Mouse (Mus musculus) adrenal gland, adult 8-10 months (tissue): ENCODE results near the gene Eftud2. TPM values are rescaled to one million over a fixed set of nuclear protein-coding genes. Genes with fewer than 3 reads are reported as not detected.
A peak's percentile ranks its signal among the peaks of the same experiment; 100 is the strongest.

Source experiments
- DNase-seq: peaks from one replicate; pipeline ENCODE4 v3.0.0; 2022
- total RNA-seq, 4 experiments: library from RNA; stranded (reverse); gene quantifications; 2 replicates each; pipeline ENCODE4 v1.2.4; 2022

Eftud2 gene
- total RNA-seq, 4 experiments from 2014 or later = 62.2 to 95.9 (median 82.0) TPM

- no peak for DNase-seq
Observed at GRCm38 (mm10) chr11:102879558-102879957, 1.2 kb downstream of the Eftud2 start.

- DNase-seq = no peak
Observed at GRCm38 (mm10) chr11:102874801-102875334, 5.9 kb downstream of the Eftud2 start.

- DNase-seq = no peak
Observed at GRCm38 (mm10) chr11:102864272-102864671, 16.5 kb downstream of the Eftud2 start.

GRCm38 (mm10) chr11:102859933-102860332 lies 20.9 kb downstream of the Eftud2 start:
- no peak for DNase-seq

- DNase-seq = no peak
Observed at GRCm38 (mm10) chr11:102858951-102859350, 21.8 kb downstream of the Eftud2 start.

GRCm38 (mm10) chr11:102855941-102856340 lies 24.8 kb downstream of the Eftud2 start:
- no peak for DNase-seq

- no peak for DNase-seq
Observed at GRCm38 (mm10) chr11:102853760-102854159, 27.0 kb downstream of the Eftud2 start.

- peak; percentile 67 for DNase-seq
Observed at GRCm38 (mm10) chr11:102851883-102852282, 28.9 kb downstream of the Eftud2 start.

- DNase-seq = no peak
Observed at GRCm38 (mm10) chr11:102845926-102846325, 34.9 kb downstream of the Eftud2 start.

- no peak for DNase-seq
Observed at GRCm38 (mm10) chr11:102838616-102839150, 42.1 kb downstream of the Eftud2 start.

- DNase-seq = no peak
Observed at GRCm38 (mm10) chr11:102838126-102838525, 42.7 kb downstream of the Eftud2 start.

- no peak for DNase-seq
Observed at GRCm38 (mm10) chr11:102837385-102837784, 43.4 kb downstream of the Eftud2 start.

GRCm38 (mm10) chr11:102836146-102836545 lies 44.6 kb downstream of the Eftud2 start:
- no peak for DNase-seq

- DNase-seq = no peak
Observed at GRCm38 (mm10) chr11:102835549-102835948, 45.2 kb downstream of the Eftud2 start, which contains the start of gene Higd1b. Gene Higd1b (plus strand): TSS chr11:102835849.

GRCm38 (mm10) chr11:102834219-102834618 lies 46.6 kb downstream of the Eftud2 start:
- DNase-seq = no peak

- no peak for DNase-seq
Observed at GRCm38 (mm10) chr11:102832700-102833297, 48.0 kb downstream of the Eftud2 start.

- peak; percentile 63 for DNase-seq
Observed at GRCm38 (mm10) chr11:102830276-102830675, 50.5 kb downstream of the Eftud2 start.

GRCm38 (mm10) chr11:102827097-102827496 lies 53.7 kb downstream of the Eftud2 start:
- DNase-seq = no peak

GRCm38 (mm10) chr11:102826476-102826875 lies 54.3 kb downstream of the Eftud2 start:
- no peak for DNase-seq

- DNase-seq = no peak
Observed at GRCm38 (mm10) chr11:102821231-102821630, 59.6 kb downstream of the Eftud2 start.

GRCm38 (mm10) chr11:102820432-102820831 lies 60.4 kb downstream of the Eftud2 start:
- no peak for DNase-seq

GRCm38 (mm10) chr11:102819783-102820385 lies 60.9 kb downstream of the Eftud2 start:
- no peak for DNase-seq

- DNase-seq = peak; percentile 35
Observed at GRCm38 (mm10) chr11:102819021-102819782, 61.6 kb downstream of the Eftud2 start, which contains the start of gene Gjc1. Gene Gjc1 (minus strand): TSS chr11:102819700.
